Mouse (Mus musculus): ENCODE measurements around the gene Asb2. TPM values are rescaled to one million over a fixed set of nuclear protein-coding genes. Genes with fewer than 3 reads are reported as not detected.

Asb2 gene
- total and polyA plus RNA-seq, 2 experiments from 2014 or later: 380 to 632 TPM

- 74% methylated on average over 8 of the region's 8 CpGs for WGBS
- H3K36me3 ChIP-seq (replicated peaks; ENCODE audit: control insufficient read depth, insufficient read depth, low read length): no peaks in the 10 kb centered on the region
- H3K9me3 ChIP-seq (replicated peaks; ENCODE audit: control insufficient read depth, low read length): no peaks in the 10 kb centered on the region
- H3K9ac ChIP-seq (replicated peaks; ENCODE audit: low read depth, low read length): no peak overlapping the region
- no peak for ATAC-seq (ENCODE audit: insufficient read depth, low read depth)
- no peak overlapping the region for H3K27ac ChIP-seq (ENCODE audit: low read depth)
- no peak for DNase-seq (ENCODE audit: low spot score)
- H3K4me3 ChIP-seq (ENCODE audit: low read depth, low read length): no peak overlapping the region
- no peak for TF ChIP-seq EP300 (IDR thresholded peaks at IDR 0.05; ENCODE audit: low read depth)
- no peak for TF ChIP-seq CTCF (IDR thresholded peaks at IDR 0.05; ENCODE audit: low read depth)
- H3K4me2 ChIP-seq (ENCODE audit: low read depth, low read length): no peak overlapping the region
- H3K27me3 ChIP-seq (ENCODE audit: control insufficient read depth, insufficient read depth, low read length): no peaks in the 10 kb centered on the region
- H3K4me1 ChIP-seq (ENCODE audit: control insufficient read depth, insufficient read depth): peaks cover 44% of the 10 kb centered on the region
These were observed 5.0 kb upstream of the Asb2 start for GRCm38 (mm10) chr12:103360812-103361211.

GRCm38 (mm10) chr12:103358951-103359801, 3.4 kb upstream of the Asb2 start:
- DNase-seq (ENCODE audit: low spot score) (no peak), ATAC-seq (ENCODE audit: insufficient read depth, low read depth) (no peak)
- 59% methylated on average over 4 of the region's 4 CpGs for WGBS
- TF ChIP-seq EP300 (IDR thresholded peaks at IDR 0.05; ENCODE audit: low read depth) (no peak), CTCF (IDR thresholded peaks at IDR 0.05; ENCODE audit: low read depth) (no peak)
- Histone ChIP-seq H3K27me3 (ENCODE audit: control insufficient read depth, insufficient read depth, low read length) (no peaks in the 10 kb centered on the region), H3K9ac (replicated peaks; ENCODE audit: low read depth, low read length) (no peak overlapping the region), H3K4me1 (ENCODE audit: control insufficient read depth, insufficient read depth) (peaks cover 44% of the 10 kb centered on the region), H3K4me2 (ENCODE audit: low read depth, low read length) (no peak overlapping the region), H3K4me3 (ENCODE audit: low read depth, low read length) (no peak overlapping the region), H3K36me3 (replicated peaks; ENCODE audit: control insufficient read depth, insufficient read depth, low read length) (no peaks in the 10 kb centered on the region), H3K27ac (ENCODE audit: low read depth) (peak overlapping the region; percentile 82), H3K9me3 (replicated peaks; ENCODE audit: control insufficient read depth, low read length) (no peaks in the 10 kb centered on the region)

GRCm38 (mm10) chr12:103358216-103358615, 2.4 kb upstream of the Asb2 start:
- peak; percentile 66 for DNase-seq (ENCODE audit: low spot score)

GRCm38 (mm10) chr12:103356415-103356748, 581 bp upstream of the Asb2 start:
- Histone ChIP-seq H3K4me2 (ENCODE audit: low read depth, low read length) (no peak overlapping the region), H3K9me3 (replicated peaks; ENCODE audit: control insufficient read depth, low read length) (no peaks in the 10 kb centered on the region), H3K36me3 (replicated peaks; ENCODE audit: control insufficient read depth, insufficient read depth, low read length) (no peaks in the 10 kb centered on the region), H3K4me3 (ENCODE audit: low read depth, low read length) (no peak overlapping the region), H3K9ac (replicated peaks; ENCODE audit: low read depth, low read length) (peak overlapping the region; percentile 67), H3K4me1 (ENCODE audit: control insufficient read depth, insufficient read depth) (peaks cover 40% of the 10 kb centered on the region), H3K27me3 (ENCODE audit: control insufficient read depth, insufficient read depth, low read length) (no peaks in the 10 kb centered on the region), H3K27ac (ENCODE audit: low read depth) (peak overlapping the region; percentile 98)
- 75% methylated on average over 4 of the region's 4 CpGs for WGBS
- DNase-seq (ENCODE audit: low spot score) (no peak), ATAC-seq (ENCODE audit: insufficient read depth, low read depth) (no peak)
- TF ChIP-seq CTCF (IDR thresholded peaks at IDR 0.05; ENCODE audit: low read depth) (no peak), EP300 (IDR thresholded peaks at IDR 0.05; ENCODE audit: low read depth) (no peak)

More at GRCm38 (mm10) chr12:103358216-103358615, 2.4 kb upstream of the Asb2 start:
- no peak for ATAC-seq (ENCODE audit: insufficient read depth, low read depth)
- no peaks in the 10 kb centered on the region for H3K27me3 ChIP-seq (ENCODE audit: control insufficient read depth, insufficient read depth, low read length)
- H3K4me2 ChIP-seq (ENCODE audit: low read depth, low read length): no peak overlapping the region
- no peak overlapping the region for H3K4me3 ChIP-seq (ENCODE audit: low read depth, low read length)
- H3K9me3 ChIP-seq (replicated peaks; ENCODE audit: control insufficient read depth, low read length): no peaks in the 10 kb centered on the region
- 34% methylated on average over 8 of the region's 8 CpGs for WGBS
- peaks cover 44% of the 10 kb centered on the region for H3K4me1 ChIP-seq (ENCODE audit: control insufficient read depth, insufficient read depth)
- H3K9ac ChIP-seq (replicated peaks; ENCODE audit: low read depth, low read length): no peak overlapping the region
- TF ChIP-seq EP300 (IDR thresholded peaks at IDR 0.05; ENCODE audit: low read depth): no peak
- H3K27ac ChIP-seq (ENCODE audit: low read depth): peak overlapping the region; percentile 82
- no peaks in the 10 kb centered on the region for H3K36me3 ChIP-seq (replicated peaks; ENCODE audit: control insufficient read depth, insufficient read depth, low read length)

- peak overlapping the region; percentile 43 for H3K4me3 ChIP-seq (ENCODE audit: low read depth, low read length)
- peaks cover 16% of the 10 kb centered on the region for H3K36me3 ChIP-seq (replicated peaks; ENCODE audit: control insufficient read depth, insufficient read depth, low read length)
These were observed 2.3 kb downstream of the Asb2 start for GRCm38 (mm10) chr12:103353538-103353937.

More at GRCm38 (mm10) chr12:103353538-103353937, 2.3 kb downstream of the Asb2 start:
- peak overlapping the region; percentile 78 for H3K4me2 ChIP-seq (ENCODE audit: low read depth, low read length)
- WGBS: 5% methylated on average over 5 of the region's 5 CpGs
- H3K9me3 ChIP-seq (replicated peaks; ENCODE audit: control insufficient read depth, low read length): no peaks in the 10 kb centered on the region
- DNase-seq (ENCODE audit: low spot score) (peak; percentile 94), ATAC-seq (ENCODE audit: insufficient read depth, low read depth) (peak; percentile 93)
- peak overlapping the region; percentile 67; the same call in 1 of the 2 replicates for H3K9ac ChIP-seq (replicated peaks; ENCODE audit: low read depth, low read length)
- peaks cover 34% of the 10 kb centered on the region for H3K4me1 ChIP-seq (ENCODE audit: control insufficient read depth, insufficient read depth)
- peak overlapping the region; percentile 98 for H3K27ac ChIP-seq (ENCODE audit: low read depth)
- TF ChIP-seq CTCF (IDR thresholded peaks at IDR 0.05; ENCODE audit: low read depth) (peak; percentile 68), EP300 (IDR thresholded peaks at IDR 0.05; ENCODE audit: low read depth) (peak; percentile 82; the same call in 1 of the 2 replicates)
- no peaks in the 10 kb centered on the region for H3K27me3 ChIP-seq (ENCODE audit: control insufficient read depth, insufficient read depth, low read length)
